Mouse (Mus musculus): Measurements from ENCODE around the gene Cstb. TPM values are rescaled to one million over a fixed set of nuclear protein-coding genes. Genes with fewer than 3 reads are reported as not detected.
A peak's percentile ranks its signal among the peaks of the same experiment; 100 is the strongest.

The Cstb gene
- polyA plus RNA-seq, 1 experiment from 2014 or later = 222 TPM

GRCm38 (mm10) chr10:78446195-78446594 lies 20.7 kb downstream of the Cstb start:
- Histone ChIP-seq H3K4me3 (no peak overlapping the region), H3K4me2 (no peak overlapping the region), H3K9ac (no peak overlapping the region), H3K4me1 (no peaks in the 10 kb centered on the region), H3K9me3 (no peaks in the 10 kb centered on the region), H3K27me3 (no peaks in the 10 kb centered on the region), H3K27ac (no peak overlapping the region), H3K36me3 (peaks cover 85% of the 10 kb centered on the region)
- WGBS = 95% methylated on average over 3 of the region's 3 CpGs
- ATAC-seq (ENCODE audit: insufficient number of reproducible peaks, insufficient read depth, low FRiP score, low TSS enrichment, low read depth) = no peak

GRCm38 (mm10) chr10:78447396-78447795 lies 21.9 kb downstream of the Cstb start:
- Histone ChIP-seq H3K36me3 (peaks cover 75% of the 10 kb centered on the region), H3K27ac (no peak overlapping the region), H3K4me3 (no peak overlapping the region), H3K4me2 (no peak overlapping the region), H3K4me1 (no peaks in the 10 kb centered on the region), H3K9ac (no peak overlapping the region), H3K9me3 (no peaks in the 10 kb centered on the region), H3K27me3 (no peaks in the 10 kb centered on the region)
- no peak for ATAC-seq (ENCODE audit: insufficient number of reproducible peaks, insufficient read depth, low FRiP score, low TSS enrichment, low read depth)
- WGBS = 78% methylated on average over 3 of the region's 3 CpGs

GRCm38 (mm10) chr10:78450761-78451160 lies 25.3 kb downstream of the Cstb start:
- no peaks in the 10 kb centered on the region for H3K27me3 ChIP-seq
- H3K4me3 ChIP-seq = no peak overlapping the region
- peaks cover 47% of the 10 kb centered on the region for H3K36me3 ChIP-seq
- no peak for ATAC-seq (ENCODE audit: insufficient number of reproducible peaks, insufficient read depth, low FRiP score, low TSS enrichment, low read depth)
- WGBS = 88% methylated on average over 5 of the region's 5 CpGs
- no peaks in the 10 kb centered on the region for H3K9me3 ChIP-seq
- no peak overlapping the region for H3K27ac ChIP-seq
- H3K4me2 ChIP-seq = no peak overlapping the region
- no peak overlapping the region for H3K9ac ChIP-seq
- H3K4me1 ChIP-seq = 0 out of 2 replicates have a peak, but pooled peaks cover 3% of the 10 kb centered on the region

GRCm38 (mm10) chr10:78452641-78453040 lies 27.2 kb downstream of the Cstb start:
- WGBS = 59% methylated on average over 4 of the region's 4 CpGs
- Histone ChIP-seq H3K4me1 (peaks cover 5% of the 10 kb centered on the region), H3K9me3 (no peaks in the 10 kb centered on the region), H3K9ac (no peak overlapping the region), H3K27ac (no peak overlapping the region), H3K36me3 (peaks cover 29% of the 10 kb centered on the region), H3K4me3 (no peak overlapping the region), H3K27me3 (no peaks in the 10 kb centered on the region), H3K4me2 (no peak overlapping the region)
- no peak for ATAC-seq (ENCODE audit: insufficient number of reproducible peaks, insufficient read depth, low FRiP score, low TSS enrichment, low read depth)

GRCm38 (mm10) chr10:78456696-78457095 lies 31.2 kb downstream of the Cstb start:
- no peak overlapping the region for H3K27ac ChIP-seq
- ATAC-seq (ENCODE audit: insufficient number of reproducible peaks, insufficient read depth, low FRiP score, low TSS enrichment, low read depth) = no peak
- WGBS = 70% methylated on average over 13 of the region's 13 CpGs
- H3K4me1 ChIP-seq = peaks cover 30% of the 10 kb centered on the region
- H3K36me3 ChIP-seq = no peaks in the 10 kb centered on the region; the same call in 1 of the 2 replicates
- H3K4me2 ChIP-seq = no peak overlapping the region
- no peaks in the 10 kb centered on the region for H3K27me3 ChIP-seq
- no peak overlapping the region for H3K4me3 ChIP-seq
- H3K9ac ChIP-seq = no peak overlapping the region
- H3K9me3 ChIP-seq = no peaks in the 10 kb centered on the region

GRCm38 (mm10) chr10:78457495-78458347 lies 32.3 kb downstream of the Cstb start:
- H3K9me3 ChIP-seq = no peaks in the 10 kb centered on the region
- no peak overlapping the region for H3K4me3 ChIP-seq
- no peaks in the 10 kb centered on the region for H3K36me3 ChIP-seq
- 20% methylated on average over 10 of the region's 10 CpGs for WGBS
- H3K27ac ChIP-seq = peak overlapping the region; percentile 39; the same call in 1 of the 2 replicates
- peak; percentile 45; the same call in 1 of the 2 replicates for ATAC-seq (ENCODE audit: insufficient number of reproducible peaks, insufficient read depth, low FRiP score, low TSS enrichment, low read depth)
- peak overlapping the region; percentile 36; the same call in 1 of the 2 replicates for H3K9ac ChIP-seq
- H3K4me1 ChIP-seq = peaks cover 30% of the 10 kb centered on the region
- H3K4me2 ChIP-seq = peak overlapping the region; percentile 26
- no peaks in the 10 kb centered on the region for H3K27me3 ChIP-seq

GRCm38 (mm10) chr10:78458348-78459111 lies 33.1 kb downstream of the Cstb start:
- peak overlapping the region; percentile 39; the same call in 1 of the 2 replicates for H3K27ac ChIP-seq
- no peaks in the 10 kb centered on the region for H3K36me3 ChIP-seq
- WGBS = 71% methylated on average over 5 of the region's 5 CpGs
- H3K4me3 ChIP-seq = no peak overlapping the region
- no peaks in the 10 kb centered on the region for H3K27me3 ChIP-seq
- H3K4me2 ChIP-seq = no peak overlapping the region
- no peak for ATAC-seq (ENCODE audit: insufficient number of reproducible peaks, insufficient read depth, low FRiP score, low TSS enrichment, low read depth)
- no peaks in the 10 kb centered on the region for H3K9me3 ChIP-seq
- H3K4me1 ChIP-seq = peaks cover 37% of the 10 kb centered on the region
- no peak overlapping the region for H3K9ac ChIP-seq

GRCm38 (mm10) chr10:78460463-78460862 lies 35.0 kb downstream of the Cstb start:
- Histone ChIP-seq H3K9me3 (no peaks in the 10 kb centered on the region), H3K27ac (peak overlapping the region; percentile 44; the same call in 1 of the 2 replicates), H3K4me3 (no peak overlapping the region), H3K27me3 (no peaks in the 10 kb centered on the region), H3K36me3 (no peaks in the 10 kb centered on the region), H3K4me2 (no peak overlapping the region), H3K9ac (no peak overlapping the region), H3K4me1 (peaks cover 42% of the 10 kb centered on the region)
- no peak for ATAC-seq (ENCODE audit: insufficient number of reproducible peaks, insufficient read depth, low FRiP score, low TSS enrichment, low read depth)
- WGBS = 26% methylated on average over 5 of the region's 5 CpGs

GRCm38 (mm10) chr10:78461767-78462166 lies 36.3 kb downstream of the Cstb start:
- no peak overlapping the region for H3K4me2 ChIP-seq
- H3K4me3 ChIP-seq = no peak overlapping the region
- H3K27ac ChIP-seq = no peak overlapping the region
- no peak for ATAC-seq (ENCODE audit: insufficient number of reproducible peaks, insufficient read depth, low FRiP score, low TSS enrichment, low read depth)
- no peak overlapping the region for H3K9ac ChIP-seq
- WGBS = 80% methylated on average over 4 of the region's 4 CpGs
- H3K36me3 ChIP-seq = no peaks in the 10 kb centered on the region
- peaks cover 42% of the 10 kb centered on the region for H3K4me1 ChIP-seq
- no peaks in the 10 kb centered on the region for H3K9me3 ChIP-seq
- no peaks in the 10 kb centered on the region for H3K27me3 ChIP-seq

- peaks cover 40% of the 10 kb centered on the region for H3K4me1 ChIP-seq
- no peaks in the 10 kb centered on the region for H3K9me3 ChIP-seq
- no peak overlapping the region for H3K27ac ChIP-seq
- H3K9ac ChIP-seq = 0 out of 2 replicates have a peak overlapping the region, but pooled peaks have one; percentile 78
- 84% methylated on average over 8 of the region's 8 CpGs for WGBS
- H3K4me3 ChIP-seq = 0 out of 2 replicates have a peak overlapping the region, but pooled peaks have one; percentile 70
- H3K4me2 ChIP-seq = peak overlapping the region; percentile 99
- ATAC-seq (ENCODE audit: insufficient number of reproducible peaks, insufficient read depth, low FRiP score, low TSS enrichment, low read depth) = no peak
- no peaks in the 10 kb centered on the region for H3K36me3 ChIP-seq
- H3K27me3 ChIP-seq = no peaks in the 10 kb centered on the region
Measured at GRCm38 (mm10) chr10:78462945-78463768, 37.7 kb downstream of the Cstb start.

GRCm38 (mm10) chr10:78463769-78464167 lies 38.3 kb downstream of the Cstb start:
- no peak for ATAC-seq (ENCODE audit: insufficient number of reproducible peaks, insufficient read depth, low FRiP score, low TSS enrichment, low read depth)
- H3K27me3 ChIP-seq = no peaks in the 10 kb centered on the region
- peaks cover 34% of the 10 kb centered on the region for H3K4me1 ChIP-seq
- no peaks in the 10 kb centered on the region for H3K36me3 ChIP-seq
- H3K27ac ChIP-seq = no peak overlapping the region
- peak overlapping the region; percentile 99 for H3K4me2 ChIP-seq
- 78% methylated on average over 3 of the region's 3 CpGs for WGBS
- H3K4me3 ChIP-seq = peak overlapping the region; percentile 70
- H3K9ac ChIP-seq = peak overlapping the region; percentile 78
- H3K9me3 ChIP-seq = no peaks in the 10 kb centered on the region
